Mouse (Mus musculus) thymus, postnatal 4 days (tissue): ENCODE results near the gene Tmem131.
"Not testable (repeated sequence)": the region's sequence is repeated elsewhere in the genome, so short reads cannot be mapped to it uniquely, and the experiment has no call there.

Experiments used
- DNase-seq: peaks from one replicate; pipeline ENCODE4 v3.0.0; 2021

Tmem131 gene

DNA sequence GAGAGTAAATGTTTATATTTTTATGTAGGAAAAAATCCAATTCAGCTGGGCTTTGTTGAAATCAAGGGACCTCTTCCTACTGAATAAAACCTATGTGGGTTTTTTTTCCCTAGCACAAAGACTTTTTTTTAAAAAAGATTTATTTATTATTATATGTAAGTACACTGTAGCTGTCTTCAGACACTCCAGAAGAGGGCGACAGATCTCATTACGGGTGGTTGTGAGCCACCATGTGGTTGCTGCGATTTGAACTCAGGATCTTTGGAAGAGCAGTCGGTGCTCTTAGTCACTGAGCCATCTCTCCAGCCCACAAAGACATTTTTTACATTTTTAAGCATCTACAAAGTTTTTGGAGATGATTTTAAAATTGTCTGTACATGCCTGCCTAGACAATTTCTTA is 121.5 kb downstream of the Tmem131 start:
- DNase-seq: not testable (repeated sequence)

DNA sequence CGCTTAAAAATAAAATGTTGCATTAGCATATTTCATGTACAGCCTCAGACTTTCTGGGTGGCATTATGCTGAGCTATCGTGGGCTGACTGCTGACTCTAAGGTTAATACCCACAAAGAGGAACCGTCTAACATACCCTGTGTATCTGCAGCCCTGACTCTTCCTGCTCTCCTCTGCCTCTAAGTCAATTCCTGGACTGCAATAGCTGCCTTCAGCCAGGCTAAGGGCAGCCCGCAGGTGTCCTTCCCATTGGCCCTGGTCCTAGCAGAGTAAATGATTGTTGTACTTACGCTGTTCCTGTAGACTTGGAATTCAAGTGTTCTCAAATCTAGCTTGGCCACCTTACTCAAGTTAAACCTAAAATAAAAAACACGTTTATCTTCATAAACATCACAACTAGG is 128.3 kb downstream of the Tmem131 start:
- DNase-seq: no peak

DNA sequence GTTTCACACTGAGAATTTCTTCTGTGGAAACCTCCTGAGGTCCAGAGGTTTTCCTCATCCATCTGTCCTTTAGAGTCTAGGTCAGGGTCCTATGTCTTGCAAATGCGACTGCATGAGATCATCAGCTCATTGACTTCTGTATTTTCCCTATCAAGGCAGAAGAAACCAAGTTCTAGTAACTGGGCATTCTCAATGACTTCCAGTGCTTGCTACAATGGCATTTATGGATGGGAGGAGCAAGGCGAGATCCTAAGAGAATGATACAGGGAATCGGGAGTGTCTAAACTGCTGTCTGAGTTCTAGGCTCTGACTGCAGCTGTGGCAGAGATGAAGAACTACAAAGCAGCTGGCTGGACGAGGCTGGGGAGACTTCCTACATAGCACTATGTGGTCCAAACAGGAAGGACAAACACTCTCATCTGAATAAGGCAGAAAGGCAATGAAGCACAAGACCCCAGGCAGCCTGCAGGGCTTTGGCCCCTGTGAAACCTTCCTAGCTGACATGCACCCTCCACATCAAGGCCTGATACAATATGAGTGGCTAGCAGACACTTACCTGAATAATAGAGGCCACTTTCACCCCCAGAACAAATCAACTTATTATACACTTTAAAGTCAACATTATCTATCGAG is 129.1 kb downstream of the Tmem131 start:
- no peak for DNase-seq

GRCm38 (mm10) chr1:36813415-36813814 is 130.1 kb downstream of the Tmem131 start:
- DNase-seq: no peak

GRCm38 (mm10) chr1:36811806-36812205 is 131.7 kb downstream of the Tmem131 start:
- DNase-seq: no peak

DNA sequence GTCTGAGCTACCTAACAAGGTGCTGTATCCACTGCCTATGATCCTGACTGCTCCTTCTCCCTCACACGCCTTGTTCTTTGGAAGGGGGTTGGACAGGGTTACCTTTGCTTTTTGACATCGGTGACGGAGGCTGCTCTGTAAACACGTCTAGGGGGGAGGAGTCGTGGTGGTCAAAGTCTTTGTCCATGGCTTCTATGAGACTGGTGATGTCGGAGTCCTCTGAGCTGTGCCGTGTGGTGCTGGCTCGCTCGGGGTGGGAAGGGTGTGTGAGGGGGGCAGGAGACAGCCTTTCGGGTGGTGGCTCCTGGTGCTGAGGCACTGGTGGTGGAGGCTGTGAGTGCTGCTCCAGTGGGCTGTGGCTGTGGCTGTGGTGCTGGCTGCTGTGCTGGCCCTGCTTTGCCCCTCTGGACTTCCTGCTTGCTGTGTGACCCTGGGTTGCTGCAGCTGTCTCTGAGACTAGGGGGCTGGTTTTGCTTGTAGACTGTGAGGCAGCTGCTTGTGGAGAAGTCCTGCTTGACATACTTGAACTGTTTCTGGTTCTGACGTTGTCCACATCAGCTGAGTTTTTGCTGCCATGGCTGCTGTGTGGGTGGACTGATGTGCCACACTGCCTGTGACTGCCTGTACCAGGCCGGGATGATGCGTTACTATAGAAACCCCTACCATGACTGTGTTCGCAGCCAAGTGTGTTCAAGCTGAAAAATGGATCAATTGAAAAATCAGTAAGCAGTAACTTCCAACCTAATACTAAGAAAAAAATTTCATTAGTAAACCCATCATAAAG is 135.5 kb downstream of the Tmem131 start:
- DNase-seq: no peak

- no peak for DNase-seq
These were observed 136.4 kb downstream of the Tmem131 start for GRCm38 (mm10) chr1:36807086-36807485.

DNA sequence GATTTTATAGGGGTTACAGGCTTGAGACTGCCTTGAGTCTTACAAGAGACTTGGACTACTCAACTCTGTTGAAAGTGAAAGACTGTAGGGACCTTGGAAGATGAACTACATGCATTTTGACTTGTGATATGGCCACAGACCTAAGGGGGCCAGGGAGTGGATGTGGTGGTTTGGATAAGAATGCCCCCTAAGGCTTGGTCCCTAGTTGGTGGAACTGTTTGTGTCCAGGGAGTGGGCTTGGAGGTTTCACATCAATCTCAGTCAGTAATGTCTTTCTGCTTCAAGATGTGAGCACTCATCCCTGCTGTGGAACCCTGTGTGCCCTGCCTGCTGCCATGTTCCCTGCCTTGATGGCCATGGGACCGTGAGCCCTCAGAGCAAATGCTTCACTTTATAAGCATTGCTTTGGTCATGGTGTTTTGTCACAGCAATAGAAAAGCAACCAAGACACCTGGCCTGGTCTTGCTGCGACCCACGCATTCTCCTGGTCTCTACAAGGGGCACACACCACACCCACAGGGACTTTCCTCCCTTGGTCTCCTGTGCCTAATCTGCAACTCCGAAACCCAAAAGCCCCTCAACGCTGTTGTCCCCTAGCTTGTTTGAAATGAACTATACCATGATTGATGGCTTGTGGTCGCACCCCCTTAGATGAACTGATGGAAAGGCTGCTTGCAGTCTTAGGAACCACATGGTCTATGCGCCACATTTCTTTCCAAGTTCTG is 137.1 kb downstream of the Tmem131 start:
- DNase-seq: no peak

GRCm38 (mm10) chr1:36804833-36805232 is 138.6 kb downstream of the Tmem131 start:
- DNase-seq: no peak

GRCm38 (mm10) chr1:36804259-36804658 is 139.2 kb downstream of the Tmem131 start:
- no peak for DNase-seq

DNA sequence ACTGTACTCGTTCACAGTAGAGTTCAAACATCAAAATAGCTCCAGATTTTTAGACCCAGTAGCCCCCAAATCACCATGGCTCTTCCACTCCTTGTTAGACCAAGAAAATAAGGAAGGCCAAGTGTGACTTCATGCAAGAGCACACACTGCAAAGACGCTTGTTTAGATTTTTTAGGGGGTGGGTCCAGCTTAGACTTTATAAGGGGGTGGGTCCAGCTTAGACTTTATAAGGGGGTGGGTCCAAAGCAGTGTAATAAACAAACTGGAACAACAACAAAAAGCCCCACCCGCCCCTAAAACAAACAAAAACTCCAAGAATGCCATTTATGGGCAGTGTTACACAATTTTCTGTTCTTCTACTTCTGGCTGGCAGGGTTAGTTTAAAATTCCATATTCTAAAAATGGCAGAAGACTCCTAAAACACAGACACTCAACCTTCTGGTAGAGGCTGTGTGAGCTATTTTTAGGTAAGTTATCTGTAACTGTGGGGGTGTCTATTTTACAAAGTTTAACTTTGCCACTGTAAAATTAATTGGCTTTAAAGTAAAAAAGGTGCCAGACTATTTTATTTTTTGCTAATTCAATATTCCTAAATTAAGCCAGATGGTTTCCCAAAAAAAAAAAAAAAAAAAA is 143.0 kb downstream of the Tmem131 start:
- DNase-seq: no peak

DNA sequence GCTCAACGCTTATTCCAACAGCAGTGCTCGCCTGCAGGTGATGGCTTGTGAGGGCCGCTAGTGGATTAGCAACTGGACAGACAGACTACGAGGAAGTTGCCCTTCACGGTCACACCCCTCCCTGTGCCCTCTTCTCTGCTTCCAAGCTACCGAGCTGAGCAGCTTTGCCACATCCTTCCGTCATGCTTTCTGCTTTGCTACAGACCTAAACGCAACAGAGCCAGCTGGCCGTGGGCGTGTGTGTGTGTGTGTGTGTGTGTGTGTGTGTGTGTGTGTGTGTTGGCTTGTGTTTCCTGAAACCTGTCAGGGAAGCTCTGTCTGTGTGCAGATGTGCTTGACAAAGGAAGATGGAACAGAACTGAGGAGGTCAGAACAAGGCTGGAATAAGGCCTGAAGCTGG is 146.0 kb downstream of the Tmem131 start:
- peak; percentile 58 for DNase-seq

DNA sequence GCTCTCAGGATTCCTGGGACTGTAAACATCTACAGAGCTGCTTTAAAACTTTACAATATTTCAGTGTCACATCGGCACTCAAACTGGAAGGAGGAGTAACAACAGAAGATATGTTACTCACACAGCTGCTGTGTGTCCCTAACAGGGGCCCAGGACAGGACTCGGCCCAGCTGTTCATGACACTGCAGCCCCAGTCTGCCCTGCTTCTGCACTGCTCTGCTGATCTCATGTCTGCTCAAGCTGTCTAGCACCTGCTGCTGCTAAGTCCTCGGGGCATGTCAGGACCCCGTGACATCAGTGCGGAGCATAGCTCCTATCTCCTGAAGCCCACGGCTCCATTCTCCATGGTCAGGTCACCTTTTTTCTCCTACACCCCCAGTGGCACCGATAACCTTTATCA is 146.8 kb downstream of the Tmem131 start:
- DNase-seq: no peak

DNA sequence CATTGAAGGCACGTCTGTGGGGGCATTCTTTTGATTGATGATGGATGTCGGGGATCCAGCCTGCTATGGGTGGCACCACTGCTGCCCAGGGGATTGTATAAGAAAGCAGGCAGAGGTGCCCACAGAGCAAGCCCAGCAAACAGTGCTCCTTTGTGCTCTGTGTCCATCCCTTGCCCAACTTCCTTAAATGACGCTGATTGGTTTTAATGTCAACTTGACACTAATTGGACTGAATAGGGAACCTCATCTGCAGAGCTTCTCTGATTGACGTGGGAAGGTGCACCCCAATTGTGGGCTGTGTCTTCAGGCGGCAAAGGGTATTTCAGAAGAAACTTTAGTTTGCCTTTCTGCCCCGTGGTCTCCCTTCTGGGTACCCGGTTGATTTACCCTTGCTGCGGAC is 154.1 kb downstream of the Tmem131 start:
- DNase-seq: no peak

- peak; percentile 61 for DNase-seq
These were observed 157.1 kb downstream of the Tmem131 start for GRCm38 (mm10) chr1:36786377-36786776.

- DNase-seq: peak; percentile 56
These were observed 158.2 kb downstream of the Tmem131 start for GRCm38 (mm10) chr1:36785238-36785641.

- DNase-seq: peak; percentile 87
These were observed 158.9 kb downstream of the Tmem131 start for GRCm38 (mm10) chr1:36784365-36785134.

GRCm38 (mm10) chr1:36782476-36782875 is 161.0 kb downstream of the Tmem131 start:
- no peak for DNase-seq

- DNase-seq: no peak
These were observed 162.7 kb downstream of the Tmem131 start for GRCm38 (mm10) chr1:36780793-36781192.

DNA sequence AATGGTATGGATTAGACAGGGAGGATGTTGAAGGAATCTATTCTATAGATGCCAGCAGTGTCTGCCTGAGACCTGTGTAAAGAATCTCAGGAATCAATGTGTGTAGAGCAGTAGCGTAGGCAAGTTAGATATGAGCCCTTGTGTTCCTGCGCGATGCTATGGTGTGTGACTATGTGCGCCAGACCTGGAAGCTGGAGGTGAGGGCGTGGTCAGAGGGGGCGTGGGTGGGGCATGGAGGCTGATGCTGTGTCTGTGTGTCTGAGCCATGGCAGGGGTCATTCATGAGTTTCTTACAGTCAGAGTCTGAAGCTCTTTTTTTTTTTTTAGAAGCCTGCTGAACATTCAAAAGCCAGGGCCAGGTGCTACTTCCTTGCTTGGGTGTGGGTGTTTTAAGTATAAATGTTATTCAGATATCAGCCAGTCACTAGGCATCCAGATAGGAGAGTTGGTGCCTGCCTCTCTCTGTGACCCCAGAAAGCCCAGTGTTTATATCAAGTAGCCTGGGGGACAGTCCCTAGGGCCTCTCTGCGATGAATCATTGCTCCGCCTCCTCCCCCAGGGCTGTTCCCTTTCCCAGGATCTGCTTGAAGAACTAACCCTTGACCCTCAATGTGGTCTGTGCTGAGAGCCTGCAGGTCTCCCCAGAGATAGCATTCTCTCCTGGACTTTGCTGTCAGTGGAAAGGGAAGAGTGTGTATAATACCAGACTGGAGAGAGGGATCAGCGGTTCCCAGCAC is 171.1 kb downstream of the Tmem131 start:
- DNase-seq: peak; percentile 21

DNA sequence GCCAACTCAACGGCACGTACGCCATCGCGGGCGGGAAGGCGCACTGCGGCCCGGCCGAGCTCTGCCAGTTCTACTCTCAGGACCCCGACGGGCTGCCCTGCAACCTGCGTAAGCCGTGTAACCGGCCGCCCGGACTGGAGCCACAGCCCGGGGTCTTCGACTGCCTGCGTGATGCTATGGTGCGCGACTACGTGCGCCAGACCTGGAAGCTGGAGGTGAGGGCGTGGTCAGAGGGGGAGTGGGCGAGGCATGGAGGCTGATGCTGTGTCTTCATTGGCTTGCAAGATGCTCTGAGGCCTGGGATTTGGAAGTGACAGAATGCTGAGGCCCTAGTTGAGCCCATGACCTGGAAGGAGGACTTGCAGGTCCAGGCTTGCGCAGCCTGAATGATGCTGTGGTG is 172.5 kb downstream of the Tmem131 start:
- DNase-seq: peak; percentile 58

GRCm38 (mm10) chr1:36769951-36770350 is 173.5 kb downstream of the Tmem131 start:
- DNase-seq: no peak
